Mouse (Mus musculus) embryonic facial prominence, embryonic 12.5 days (tissue): Measurements from ENCODE around the gene Zfp626. TPM values are rescaled to one million over a fixed set of nuclear protein-coding genes. Genes with fewer than 3 reads are reported as not detected.
"Not testable (repeated sequence)": the region's sequence is repeated elsewhere in the genome, so short reads cannot be mapped to it uniquely, and the experiment has no call there.

ENCODE experiments used
- ATAC-seq: fragments of 200-750 bp; cut with Nextera tagmentation; 2 replicates; pipeline ENCODE4 v1.8.0; 2017; ENCODE audit not compliant: insufficient number of reproducible peaks, insufficient read depth, low FRiP score, low TSS enrichment
- H3K27ac ChIP-seq: fragments of 300-500 bp; sonication (generic); 2 replicates; pipeline ENCODE4 v1.5.1; 2016; ENCODE audit warnings: mild to moderate bottlenecking
- H3K27me3 ChIP-seq: fragments of 300-500 bp; sonication (generic); 2 replicates; pipeline ENCODE4 v1.6.1; 2016; ENCODE audit warnings: mild to moderate bottlenecking, moderate library complexity
- H3K36me3 ChIP-seq: fragments of 300-500 bp; sonication (generic); 2 replicates; pipeline ENCODE4 v1.6.1; 2016; ENCODE audit warnings: mild to moderate bottlenecking
- H3K4me1 ChIP-seq: fragments of 300-500 bp; sonication (generic); 2 replicates; pipeline ENCODE4 v1.6.1; 2016
- H3K4me2 ChIP-seq: fragments of 300-500 bp; sonication (generic); replicated peaks from 2 replicates; pipeline ENCODE4 v1.6.1; 2016; ENCODE audit warnings: mild to moderate bottlenecking, moderate library complexity
- H3K4me3 ChIP-seq: fragments of 300-500 bp; sonication (generic); 2 replicates; pipeline ENCODE4 v1.5.1; 2016; ENCODE audit warnings: mild to moderate bottlenecking
- H3K9ac ChIP-seq: fragments of 300-500 bp; sonication (generic); 2 replicates; pipeline ENCODE4 v1.6.1; 2016; ENCODE audit warnings: mild to moderate bottlenecking, moderate library complexity
- H3K9me3 ChIP-seq: fragments of 300-500 bp; sonication (generic); 2 replicates; pipeline ENCODE4 v1.6.1; 2016; ENCODE audit warnings: mild to moderate bottlenecking, moderate library complexity
- WGBS: fragments of 180-500 bp; shearing (Covaris S2); methylation state at CpG from one replicate; pipeline ENCODE4 v1.1.7; 2016; 5-methylcytosine and 5-hydroxymethylcytosine counted together
- polyA plus RNA-seq: library from polyadenylated mRNA; unstranded; fragments of >200 nt; fragmentation: Nextera tagmentation; extraction: Ambion mirVana; gene quantifications from 2 replicates; pipeline ENCODE4 v1.2.1, GENCODE M21; 2016

The Zfp626 gene
- polyA plus RNA-seq = 2.2 and 3.1 TPM in 2 replicates

- not testable (repeated sequence) for H3K9ac ChIP-seq, H3K27ac ChIP-seq, H3K4me2 ChIP-seq, H3K27me3 ChIP-seq, ATAC-seq, H3K4me3 ChIP-seq, H3K4me1 ChIP-seq, H3K9me3 ChIP-seq
- WGBS = 92% methylated on average over 3 of the region's 3 CpGs
- H3K36me3 ChIP-seq = peaks cover 28% of the 10 kb centered on the region
Observed at GRCm38 (mm10) chr7:27806896-27807295, at the start of gene Zfp626. Gene Zfp626, plus strand, starts transcription at chr7:27807196.

GRCm38 (mm10) chr7:27765176-27765886, 41.7 kb upstream of the Zfp626 start:
- Histone ChIP-seq H3K27ac (no peak overlapping the region), H3K4me2 (peak overlapping the region; percentile 52), H3K4me3 (peak overlapping the region; percentile 30), H3K9ac (no peak overlapping the region), H3K27me3 (no peaks in the 10 kb centered on the region), H3K4me1 (no peaks in the 10 kb centered on the region), H3K9me3 (no peaks in the 10 kb centered on the region), H3K36me3 (no peaks in the 10 kb centered on the region)
- 8% methylated on average over 17 of the region's 17 CpGs for WGBS
- ATAC-seq = no peak

GRCm38 (mm10) chr7:27789306-27789705, 17.7 kb upstream of the Zfp626 start:
- Histone ChIP-seq H3K27ac (no peak overlapping the region), H3K4me2 (no peak overlapping the region), H3K9me3 (peaks cover 19% of the 10 kb centered on the region), H3K4me1 (no peaks in the 10 kb centered on the region), H3K27me3 (no peaks in the 10 kb centered on the region), H3K4me3 (no peak overlapping the region), H3K9ac (no peak overlapping the region), H3K36me3 (no peaks in the 10 kb centered on the region)
- ATAC-seq = no peak
- 86% methylated on average over 5 of the region's 5 CpGs for WGBS

- not testable (repeated sequence) for H3K4me3 ChIP-seq, ATAC-seq, H3K4me2 ChIP-seq, H3K36me3 ChIP-seq, H3K9ac ChIP-seq, H3K27me3 ChIP-seq, H3K4me1 ChIP-seq, H3K27ac ChIP-seq, H3K9me3 ChIP-seq
- 57% methylated on average over 3 of the region's 3 CpGs for WGBS
Observed at GRCm38 (mm10) chr7:27793865-27794264, 13.1 kb upstream of the Zfp626 start.

- no peak overlapping the region for H3K27ac ChIP-seq
- no peak overlapping the region for H3K4me3 ChIP-seq
- peaks cover 2% of the 10 kb centered on the region; the same call in 1 of the 2 replicates for H3K9me3 ChIP-seq
- H3K36me3 ChIP-seq = no peaks in the 10 kb centered on the region
- H3K27me3 ChIP-seq = no peaks in the 10 kb centered on the region
- H3K4me1 ChIP-seq = no peaks in the 10 kb centered on the region
- H3K9ac ChIP-seq = no peak overlapping the region; the same call in 1 of the 2 replicates
- no peak for ATAC-seq
- no peak overlapping the region for H3K4me2 ChIP-seq
Observed at GRCm38 (mm10) chr7:27794566-27794965, 12.4 kb upstream of the Zfp626 start.

GRCm38 (mm10) chr7:27797906-27798811, 8.8 kb upstream of the Zfp626 start:
- peak; percentile 67; the same call in 1 of the 2 replicates for ATAC-seq
- no peak overlapping the region for H3K4me3 ChIP-seq
- H3K4me1 ChIP-seq = no peaks in the 10 kb centered on the region
- no peaks in the 10 kb centered on the region for H3K36me3 ChIP-seq
- WGBS = 31% methylated on average over 7 of the region's 8 CpGs
- H3K9me3 ChIP-seq = peaks cover 2% of the 10 kb centered on the region; the same call in 1 of the 2 replicates
- H3K4me2 ChIP-seq = peak overlapping the region; percentile 28
- 0 out of 2 replicates have a peak overlapping the region, but pooled peaks have one; percentile 54 for H3K27ac ChIP-seq
- H3K9ac ChIP-seq = no peak overlapping the region
- H3K27me3 ChIP-seq = no peaks in the 10 kb centered on the region

GRCm38 (mm10) chr7:27801137-27801536, 5.9 kb upstream of the Zfp626 start:
- Histone ChIP-seq H3K4me1 (peaks cover 4% of the 10 kb centered on the region; the same call in 1 of the 2 replicates), H3K9me3 (peaks cover 2% of the 10 kb centered on the region; the same call in 1 of the 2 replicates), H3K4me3 (no peak overlapping the region), H3K36me3 (no peaks in the 10 kb centered on the region), H3K9ac (no peak overlapping the region), H3K27me3 (no peaks in the 10 kb centered on the region), H3K4me2 (no peak overlapping the region), H3K27ac (no peak overlapping the region)
- WGBS = 58% methylated on average over 2 of the region's 2 CpGs
- no peak for ATAC-seq

GRCm38 (mm10) chr7:27802986-27803385, 4.0 kb upstream of the Zfp626 start:
- H3K9me3 ChIP-seq = no peaks in the 10 kb centered on the region
- no peak for ATAC-seq
- no peak overlapping the region for H3K4me3 ChIP-seq
- H3K9ac ChIP-seq = no peak overlapping the region
- no peak overlapping the region for H3K27ac ChIP-seq
- peaks cover 4% of the 10 kb centered on the region; the same call in 1 of the 2 replicates for H3K4me1 ChIP-seq
- no peak overlapping the region for H3K4me2 ChIP-seq
- H3K27me3 ChIP-seq = no peaks in the 10 kb centered on the region
- H3K36me3 ChIP-seq = peaks cover 3% of the 10 kb centered on the region; the same call in 1 of the 2 replicates
- WGBS = 48% methylated on average over 5 of the region's 5 CpGs

- H3K4me3 ChIP-seq = peak overlapping the region; percentile 70
- peaks cover 16% of the 10 kb centered on the region for H3K36me3 ChIP-seq
- peak; percentile 86 for ATAC-seq
- peak overlapping the region; percentile 85 for H3K4me2 ChIP-seq
- H3K27ac ChIP-seq = peak overlapping the region; percentile 58; the same call in 1 of the 2 replicates
- H3K4me1 ChIP-seq = peaks cover 4% of the 10 kb centered on the region; the same call in 1 of the 2 replicates
- WGBS = 1% methylated on average over 25 of the region's 25 CpGs
- no peaks in the 10 kb centered on the region for H3K9me3 ChIP-seq
- H3K9ac ChIP-seq = peak overlapping the region; percentile 81
- no peaks in the 10 kb centered on the region for H3K27me3 ChIP-seq
Observed at GRCm38 (mm10) chr7:27804297-27805030, 2.5 kb upstream of the Zfp626 start.

- peaks cover 28% of the 10 kb centered on the region for H3K36me3 ChIP-seq
- WGBS = 85% methylated on average over 7 of the region's 7 CpGs
Observed at GRCm38 (mm10) chr7:27807305-27807704, 309 bp downstream of the Zfp626 start.

GRCm38 (mm10) chr7:27818526-27819110, 11.6 kb downstream of the Zfp626 start:
- H3K27ac ChIP-seq = no peak overlapping the region
- no peaks in the 10 kb centered on the region for H3K9me3 ChIP-seq
- no peak for ATAC-seq
- no peaks in the 10 kb centered on the region for H3K27me3 ChIP-seq
- no peak overlapping the region for H3K9ac ChIP-seq
- 92% methylated on average over 7 of the region's 7 CpGs for WGBS
- no peak overlapping the region for H3K4me3 ChIP-seq
- no peak overlapping the region for H3K4me2 ChIP-seq
- peaks cover 37% of the 10 kb centered on the region for H3K36me3 ChIP-seq
- no peaks in the 10 kb centered on the region for H3K4me1 ChIP-seq

More at GRCm38 (mm10) chr7:27807305-27807704, 309 bp downstream of the Zfp626 start:
- H3K9me3 ChIP-seq, ATAC-seq, H3K4me2 ChIP-seq, H3K4me1 ChIP-seq, H3K4me3 ChIP-seq, H3K9ac ChIP-seq, H3K27ac ChIP-seq, H3K27me3 ChIP-seq: not testable (repeated sequence)
